Mouse (Mus musculus) limb, embryonic 11.5 days (tissue): ENCODE results near the gene Scd2. TPM values are rescaled to one million over a fixed set of nuclear protein-coding genes. Genes with fewer than 3 reads are reported as not detected.

Experiments
- ATAC-seq: fragments of 200-750 bp; cut with Nextera tagmentation; 2 replicates; pipeline ENCODE4 v1.8.0; 2017; ENCODE audit warnings: low read depth; ENCODE audit not compliant: insufficient number of reproducible peaks, low FRiP score, low TSS enrichment
- DNase-seq: peaks from one replicate; pipeline ENCODE4 v3.0.0-alpha.2; 2015; ENCODE audit warnings: low spot score
- H3K27ac ChIP-seq: fragments of 300-500 bp; sonication (generic); replicated peaks from 2 replicates; pipeline ENCODE4 v1.5.1; 2014; ENCODE audit warnings: low read depth, mild to moderate bottlenecking, low read length
- H3K27me3 ChIP-seq: fragments of 300-500 bp; sonication (generic); 2 replicates; pipeline ENCODE4 v1.6.1; 2014; ENCODE audit warnings: mild to moderate bottlenecking, low read length, mixed read lengths; ENCODE audit not compliant: control insufficient read depth, insufficient read depth
- H3K36me3 ChIP-seq: fragments of 300-500 bp; sonication (generic); 2 replicates; pipeline ENCODE4 v1.6.1; 2014; ENCODE audit warnings: mild to moderate bottlenecking, low read length, moderate library complexity, mixed read lengths; ENCODE audit not compliant: control insufficient read depth, insufficient read depth
- H3K4me1 ChIP-seq: fragments of 300-500 bp; sonication (generic); 2 replicates; pipeline ENCODE4 v1.6.1; 2014; ENCODE audit warnings: low read length, mixed read lengths; ENCODE audit not compliant: control insufficient read depth, insufficient read depth
- H3K4me2 ChIP-seq: fragments of 300-500 bp; sonication (generic); 2 replicates; pipeline ENCODE4 v1.6.1; 2014; ENCODE audit warnings: low read depth, mild to moderate bottlenecking, moderate library complexity; ENCODE audit not compliant: severe bottlenecking
- H3K4me3 ChIP-seq: fragments of 300-500 bp; sonication (generic); 2 replicates; pipeline ENCODE4 v1.5.1; 2014; ENCODE audit warnings: low read depth, low read length
- H3K9ac ChIP-seq: fragments of 300-500 bp; sonication (generic); 2 replicates; pipeline ENCODE4 v1.6.1; 2014; ENCODE audit warnings: mild to moderate bottlenecking, low read length
- H3K9me3 ChIP-seq: fragments of 300-500 bp; sonication (generic); 2 replicates; pipeline ENCODE4 v1.6.1; 2016; ENCODE audit warnings: low read length; ENCODE audit not compliant: control insufficient read depth
- WGBS: fragments of 180-500 bp; shearing (Covaris S2); extraction: QIAGEN DNeasy Blood & Tissue Kit; methylation state at CpG from one replicate; pipeline ENCODE4 v1.1.7; 2014; 5-methylcytosine and 5-hydroxymethylcytosine counted together
- polyA plus RNA-seq: library from polyadenylated mRNA; unstranded; fragments of >200 nt; fragmentation: Nextera tagmentation; extraction: Ambion mirVana; gene quantifications from 2 replicates; pipeline ENCODE4 v1.2.1, GENCODE M21; 2014

Gene Scd2
- polyA plus RNA-seq, 1 experiment from 2014 or later: 309 TPM

DNA sequence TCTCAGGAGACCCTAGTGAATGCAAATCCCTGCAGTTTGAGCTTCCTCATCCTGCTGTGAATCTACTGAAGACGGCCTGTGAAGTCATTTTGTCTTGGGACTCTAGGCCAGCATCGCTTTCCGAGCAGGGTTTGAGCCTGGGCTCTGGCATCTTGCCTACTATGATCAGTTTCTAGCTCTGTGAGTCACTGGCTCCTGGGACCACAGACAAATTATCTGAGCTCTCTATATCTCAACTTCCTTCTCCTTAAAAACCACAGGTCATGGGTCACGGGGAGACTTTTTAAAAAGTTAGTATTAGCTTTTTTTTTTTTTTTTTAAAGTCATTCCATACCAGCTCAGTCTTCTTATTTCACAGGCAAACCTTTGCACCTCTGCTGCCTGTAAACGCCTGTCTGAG is 38.4 kb downstream of the Scd2 start:
- WGBS: 90% methylated on average over 5 of the region's 5 CpGs
- Histone ChIP-seq H3K4me1 (no peaks in the 10 kb centered on the region), H3K27me3 (no peaks in the 10 kb centered on the region), H3K36me3 (no peaks in the 10 kb centered on the region), H3K4me2 (no peak overlapping the region), H3K27ac (no peak overlapping the region), H3K9me3 (no peaks in the 10 kb centered on the region), H3K4me3 (no peak overlapping the region), H3K9ac (no peak overlapping the region)
- no peak for DNase-seq
- ATAC-seq: no peak

DNA sequence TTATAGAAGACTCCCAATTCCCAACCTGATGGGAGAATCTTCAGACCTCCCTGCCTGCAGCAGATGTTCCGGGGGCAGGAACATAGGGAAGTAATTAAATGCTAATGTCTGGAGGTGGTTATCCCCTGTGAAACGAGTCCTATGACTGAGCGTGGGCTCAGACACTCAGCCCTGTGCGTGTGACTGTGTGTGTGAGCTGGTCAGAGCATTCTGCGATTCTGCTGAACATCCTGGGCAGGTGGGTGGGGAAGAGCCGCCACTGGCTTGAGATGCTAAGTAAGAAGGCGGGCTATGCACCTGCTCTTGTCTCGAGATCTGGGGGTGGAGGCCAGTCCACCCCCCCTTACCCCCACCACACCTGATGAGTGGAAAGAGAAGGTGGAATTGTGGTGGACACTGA is 38.9 kb downstream of the Scd2 start:
- Histone ChIP-seq H3K4me1 (no peaks in the 10 kb centered on the region), H3K4me2 (no peak overlapping the region), H3K9me3 (no peaks in the 10 kb centered on the region), H3K27me3 (no peaks in the 10 kb centered on the region), H3K4me3 (no peak overlapping the region), H3K36me3 (no peaks in the 10 kb centered on the region), H3K9ac (no peak overlapping the region), H3K27ac (no peak overlapping the region)
- DNase-seq: no peak
- no peak for ATAC-seq
- WGBS: 54% methylated on average over 8 of the region's 8 CpGs

DNA sequence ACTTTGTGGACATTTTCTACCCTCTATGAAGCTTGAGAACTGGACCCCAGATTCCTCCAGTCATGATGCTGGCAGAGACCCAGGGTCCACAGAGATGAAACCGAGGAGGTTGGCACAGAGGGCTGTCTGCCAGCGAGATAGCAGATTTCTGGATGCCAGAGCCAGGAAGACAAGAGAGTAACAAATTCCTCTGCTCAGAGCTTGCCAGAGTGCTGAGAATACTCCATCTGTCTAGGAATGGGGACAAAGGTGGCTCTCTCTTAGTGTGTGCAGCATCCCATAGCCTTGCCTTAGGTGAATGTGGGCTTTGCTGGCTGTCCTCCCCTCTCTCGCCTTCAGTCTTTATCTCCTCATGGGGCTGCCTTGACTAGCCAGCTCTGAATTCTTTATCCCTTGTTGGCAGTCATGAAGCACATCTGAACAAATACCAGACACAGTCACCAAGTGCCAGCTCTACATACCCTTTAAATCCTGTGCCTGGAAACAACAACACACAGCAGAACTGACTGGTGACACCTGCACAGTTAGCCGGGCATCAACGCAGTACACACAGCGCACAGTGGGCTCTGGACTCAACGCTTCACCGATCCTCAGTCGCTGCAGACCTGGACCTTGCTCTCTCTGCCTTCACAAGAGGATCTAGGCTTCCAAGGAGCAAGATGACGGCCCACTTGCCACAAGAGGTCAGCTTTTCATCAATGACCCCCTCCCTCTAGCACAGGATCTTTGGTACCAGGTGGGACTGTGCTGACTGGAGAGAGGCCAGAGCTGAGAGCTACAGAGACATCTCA is 39.6 kb downstream of the Scd2 start, which contains the start of gene Scd4:
Gene Scd4, plus strand, starts transcription at position 260 of the 791 bp plus-strand sequence.
- Histone ChIP-seq H3K4me2 (no peak within 1 kb of the TSS), H3K9ac (no peak within 1 kb of the TSS), H3K27me3 (no peaks in the 10 kb centered on the region), H3K4me1 (no peaks in the 10 kb centered on the region), H3K9me3 (no peaks in the 10 kb centered on the region), H3K36me3 (no peaks in the 10 kb centered on the region), H3K4me3 (no peak within 1 kb of the TSS), H3K27ac (no peak within 1 kb of the TSS)
- DNase-seq: no peak
- 90% methylated on average over 10 of the region's 10 CpGs for WGBS
- ATAC-seq: no peak

DNA sequence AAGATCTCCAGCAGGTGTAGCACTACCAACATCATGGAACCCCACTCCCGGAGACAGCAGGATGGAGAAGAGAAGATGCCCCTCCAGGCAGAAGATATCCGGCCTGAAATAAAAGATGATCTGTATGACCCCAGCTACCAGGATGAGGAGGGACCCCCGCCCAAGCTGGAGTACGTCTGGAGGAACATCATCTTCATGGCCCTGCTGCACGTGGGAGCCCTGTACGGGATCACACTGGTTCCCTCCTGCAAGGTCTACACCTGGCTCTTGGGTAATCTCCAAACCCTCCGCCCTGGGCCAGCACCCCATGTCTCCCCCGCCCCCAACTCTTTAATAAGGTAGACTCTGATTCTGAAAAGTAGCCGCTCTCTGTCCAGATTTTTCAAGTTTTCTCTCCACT is 40.5 kb downstream of the Scd2 start:
- Histone ChIP-seq H3K4me1 (no peaks in the 10 kb centered on the region), H3K27ac (no peak overlapping the region), H3K9me3 (no peaks in the 10 kb centered on the region), H3K27me3 (no peaks in the 10 kb centered on the region), H3K36me3 (no peaks in the 10 kb centered on the region), H3K4me2 (no peak overlapping the region), H3K9ac (no peak overlapping the region), H3K4me3 (no peak overlapping the region)
- 87% methylated on average over 9 of the region's 9 CpGs for WGBS
- no peak for DNase-seq
- no peak for ATAC-seq

DNA sequence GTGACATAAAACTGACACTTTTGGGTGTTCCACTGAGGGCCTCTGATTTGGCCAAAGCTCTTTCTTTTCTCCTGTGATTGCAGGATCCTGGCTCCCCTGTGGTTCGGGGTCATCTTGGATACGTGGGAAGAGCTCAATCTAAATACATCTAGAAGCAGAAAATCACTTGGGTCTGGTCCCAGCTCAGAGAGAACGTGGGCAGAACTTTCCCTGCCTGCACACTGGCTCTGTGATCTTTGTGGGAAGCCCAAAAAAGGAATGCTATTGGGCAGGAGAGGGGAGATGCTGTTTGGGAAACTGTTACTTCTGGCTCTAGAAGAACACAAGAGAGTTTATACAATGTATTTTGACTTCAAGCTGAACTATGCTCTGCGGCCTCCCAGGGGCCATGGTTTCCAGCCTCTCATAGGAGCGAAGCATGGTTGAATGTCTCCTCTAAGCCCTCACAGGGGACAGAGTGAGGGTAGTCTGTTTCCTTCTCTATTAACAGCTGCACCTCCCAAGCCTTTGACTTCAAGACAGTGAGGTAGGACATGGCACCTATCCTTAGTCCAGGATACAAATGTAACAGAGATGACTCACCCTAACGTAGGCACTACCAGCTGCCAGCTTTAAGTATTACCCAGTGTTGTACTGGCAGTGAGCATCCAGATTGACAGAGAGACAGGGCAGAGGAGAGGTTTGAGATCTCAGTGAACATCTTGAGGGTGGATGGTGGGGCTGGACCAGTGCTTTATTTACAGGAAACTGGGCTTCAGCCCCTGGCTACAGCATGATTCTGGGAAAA is 42.6 kb downstream of the Scd2 start:
- no peak overlapping the region for H3K9ac ChIP-seq
- H3K27me3 ChIP-seq: no peaks in the 10 kb centered on the region
- 83% methylated on average over 6 of the region's 6 CpGs for WGBS
- H3K4me1 ChIP-seq: no peaks in the 10 kb centered on the region
- no peaks in the 10 kb centered on the region for H3K9me3 ChIP-seq
- ATAC-seq (no peak), DNase-seq (no peak)
- no peaks in the 10 kb centered on the region for H3K36me3 ChIP-seq
- no peak overlapping the region for H3K4me2 ChIP-seq
- no peak overlapping the region for H3K27ac ChIP-seq
- H3K4me3 ChIP-seq: no peak overlapping the region

DNA sequence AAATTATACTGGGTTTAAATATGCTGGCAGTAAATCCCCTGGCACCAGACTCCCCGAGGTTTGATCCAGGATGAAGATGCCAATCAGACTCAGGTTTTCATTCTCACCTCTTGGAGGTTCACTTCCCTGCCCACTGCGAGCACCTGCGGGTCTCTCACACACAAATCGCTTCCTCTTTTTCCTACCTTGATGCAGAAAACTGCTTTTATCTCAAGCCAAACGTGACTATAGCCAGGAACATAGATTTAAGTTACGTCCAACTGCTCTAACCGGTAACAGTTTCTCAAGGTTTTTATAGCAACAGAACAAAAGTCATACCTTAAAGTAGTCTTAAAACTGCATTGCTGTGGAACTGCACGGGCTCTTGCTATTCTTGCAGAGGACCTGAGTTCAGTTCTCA is 56.2 kb downstream of the Scd2 start:
- no peak for DNase-seq
- 90% methylated on average over 8 of the region's 8 CpGs for WGBS
- no peak for ATAC-seq

DNA sequence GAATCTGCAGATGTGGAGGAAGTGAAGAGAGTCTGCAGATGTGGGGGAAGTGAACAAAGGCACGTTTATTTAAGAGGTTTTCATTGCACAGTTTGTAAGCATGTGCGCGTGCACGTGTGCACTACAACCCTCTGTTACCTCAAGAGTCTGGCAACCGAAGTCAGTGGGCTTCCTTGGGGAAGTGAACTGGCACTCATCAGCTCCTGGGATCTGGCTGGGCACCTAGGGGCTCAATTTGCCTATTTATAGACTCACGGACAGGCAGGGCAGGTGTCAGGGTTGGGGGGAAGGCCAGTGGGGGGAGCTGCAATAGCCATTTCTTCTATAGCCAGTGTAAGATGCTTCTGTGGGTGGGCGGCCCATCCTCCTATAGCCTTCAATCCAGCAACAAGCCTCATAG is 58.3 kb downstream of the Scd2 start:
- H3K9ac ChIP-seq: no peak overlapping the region
- 78% methylated on average over 7 of the region's 7 CpGs for WGBS

More for the DNA sequence above, 56.2 kb downstream of the Scd2 start:
- Histone ChIP-seq H3K4me1 (no peaks in the 10 kb centered on the region), H3K4me2 (no peak overlapping the region), H3K27me3 (no peaks in the 10 kb centered on the region), H3K9ac (no peak overlapping the region), H3K4me3 (no peak overlapping the region), H3K9me3 (no peaks in the 10 kb centered on the region), H3K36me3 (no peaks in the 10 kb centered on the region), H3K27ac (no peak overlapping the region)

More for the DNA sequence above, 58.3 kb downstream of the Scd2 start:
- Histone ChIP-seq H3K27ac (no peak overlapping the region), H3K36me3 (no peaks in the 10 kb centered on the region), H3K9me3 (no peaks in the 10 kb centered on the region), H3K4me1 (no peaks in the 10 kb centered on the region), H3K4me3 (no peak overlapping the region), H3K27me3 (no peaks in the 10 kb centered on the region), H3K4me2 (no peak overlapping the region)
- DNase-seq (no peak), ATAC-seq (no peak)
